Mouse (Mus musculus) ovary, postnatal 36 days (tissue): ENCODE data around the gene Dcbld1.
"Not testable (repeated sequence)": the region's sequence is repeated elsewhere in the genome, so short reads cannot be mapped to it uniquely, and the experiment has no call there.

ENCODE experiments used
- DNase-seq: peaks from one replicate; pipeline ENCODE4 v3.0.0; 2022; ENCODE audit warnings: low spot score, mixed read lengths

Gene Dcbld1

GRCm38 (mm10) chr10:52302271-52302670 lies 68.9 kb downstream of the Dcbld1 start:
- no peak for DNase-seq

- DNase-seq: no peak
Measured at GRCm38 (mm10) chr10:52304574-52304973, 71.2 kb downstream of the Dcbld1 start.

GRCm38 (mm10) chr10:52309196-52309595 lies 75.8 kb downstream of the Dcbld1 start:
- DNase-seq: no peak

- DNase-seq: no peak
Measured at GRCm38 (mm10) chr10:52319506-52320286, 86.3 kb downstream of the Dcbld1 start.

- no peak for DNase-seq
Measured at GRCm38 (mm10) chr10:52321918-52322317, 88.5 kb downstream of the Dcbld1 start.

DNA sequence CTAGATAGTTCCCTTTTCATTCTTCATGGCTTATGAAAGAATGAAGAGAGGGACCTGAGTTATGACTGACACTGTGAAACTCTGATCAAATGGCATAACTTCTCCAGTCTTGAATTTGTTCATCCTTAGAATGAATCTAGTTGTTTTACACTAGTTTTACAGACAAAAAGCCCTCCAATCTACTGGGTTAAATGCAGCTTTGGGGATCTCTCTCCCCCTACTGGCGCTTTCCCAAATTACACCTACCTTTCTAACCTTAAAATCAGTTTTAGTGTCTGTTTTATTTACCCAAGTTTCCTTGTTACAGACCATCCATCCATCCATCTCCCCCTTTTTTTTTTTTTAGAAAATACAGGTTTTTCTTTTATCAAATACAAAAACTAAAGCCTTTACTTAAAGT lies 97.6 kb downstream of the Dcbld1 start:
- DNase-seq: no peak

- not testable (repeated sequence) for DNase-seq
Measured at GRCm38 (mm10) chr10:52343324-52343723, 109.9 kb downstream of the Dcbld1 start.

DNA sequence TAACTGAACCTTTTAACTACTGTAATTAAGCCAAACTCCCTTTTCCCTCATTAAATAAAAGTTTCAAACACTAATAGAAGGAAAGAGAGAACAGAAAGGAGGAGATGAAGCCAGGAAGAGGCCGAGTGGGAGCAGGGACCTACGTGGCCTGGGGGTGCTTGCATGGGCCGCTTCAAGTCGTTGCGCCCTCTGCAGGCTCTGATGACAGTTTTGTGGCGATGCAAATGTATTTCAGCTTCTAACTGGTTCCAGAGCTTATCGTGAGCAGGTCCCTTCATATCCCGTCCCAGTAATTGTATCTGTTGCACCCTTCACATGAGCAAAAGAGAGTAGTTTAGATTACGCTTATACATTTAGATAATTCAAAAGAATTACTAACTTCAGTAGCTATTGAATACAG lies 119.8 kb downstream of the Dcbld1 start:
- no peak for DNase-seq

DNA sequence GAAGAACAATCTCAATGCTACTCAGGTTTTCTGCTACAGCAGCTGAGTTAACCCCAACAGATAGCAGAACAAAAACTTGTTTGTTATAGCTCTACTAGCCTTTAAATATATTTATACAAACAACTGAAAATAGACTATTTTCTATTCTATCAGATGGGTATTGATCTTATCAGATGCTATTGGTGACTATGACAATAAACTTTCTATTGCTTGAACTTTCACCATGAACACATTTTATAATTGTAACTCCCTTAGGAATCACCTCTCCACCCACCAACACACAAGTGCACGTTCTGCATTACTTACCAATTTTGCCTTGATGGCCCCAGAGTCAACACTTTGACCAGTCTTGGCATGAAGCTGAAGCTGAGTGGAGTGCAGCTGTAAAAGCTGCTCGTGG lies 125.0 kb downstream of the Dcbld1 start, which contains the start of gene Gm26741:
TSS of gene Gm26741 (plus strand) at position 301 of the 400 bp plus-strand sequence.
- DNase-seq: no peak

- DNase-seq: no peak
Measured at GRCm38 (mm10) chr10:52360241-52360735, 126.9 kb downstream of the Dcbld1 start.

DNA sequence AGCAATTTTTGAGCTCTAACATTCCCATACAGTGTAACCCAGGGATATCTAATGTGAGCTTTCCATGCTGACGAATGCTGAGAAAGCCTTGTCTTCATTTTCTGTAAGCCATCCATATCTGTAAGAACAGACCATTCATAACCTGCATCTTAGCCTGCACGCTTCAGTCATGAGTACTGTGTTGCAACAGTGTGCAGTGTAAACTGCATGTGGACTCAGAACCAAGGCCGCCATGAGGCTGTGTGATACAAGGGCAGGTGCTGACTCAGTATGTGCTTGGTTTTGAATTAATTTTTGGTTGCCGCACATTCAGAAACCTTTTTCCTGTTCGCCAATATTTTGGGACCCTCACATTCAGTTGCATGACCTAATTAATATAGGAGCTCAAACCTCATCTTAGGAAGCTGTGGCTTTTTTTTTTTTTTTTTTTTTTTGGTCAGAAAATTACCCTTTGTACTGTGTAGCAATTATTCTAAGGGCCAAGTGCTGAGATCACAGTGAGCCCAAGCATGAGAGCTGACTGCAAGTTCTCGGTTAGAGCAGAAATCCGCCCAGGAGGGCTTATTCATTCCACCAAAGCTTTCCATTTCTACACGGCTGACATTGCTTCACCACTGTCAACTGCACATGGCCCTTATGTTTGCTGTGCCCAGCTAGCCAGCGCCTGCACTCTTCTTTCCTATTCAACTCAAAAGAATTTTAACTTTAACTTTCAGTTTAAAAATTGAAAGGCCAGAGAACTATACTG lies 127.6 kb downstream of the Dcbld1 start:
- no peak for DNase-seq

DNA sequence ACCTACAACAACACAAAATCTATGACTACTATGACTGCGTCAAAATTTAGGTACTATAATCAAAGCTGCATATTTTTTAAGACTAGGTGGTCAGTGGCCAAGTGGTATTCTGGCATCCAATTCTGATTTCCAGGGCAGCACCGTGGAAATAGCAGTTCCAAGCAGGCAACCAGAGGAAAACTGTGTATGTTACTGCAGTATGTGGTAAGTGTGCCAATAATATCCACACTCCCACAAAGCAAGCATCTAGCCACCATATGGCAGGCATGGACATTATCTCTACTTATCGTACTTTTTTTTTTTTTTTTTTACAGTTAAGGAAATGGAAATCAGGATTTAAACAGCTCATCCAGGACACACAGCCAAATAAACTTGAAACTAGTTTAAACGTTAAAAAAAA lies 135.0 kb downstream of the Dcbld1 start:
- no peak for DNase-seq
